8 mouse cellular contexts compared by ENCODE assay signal in genomic region chr1:39902704-39903151, GRCm38 (mm10). TPM values are rescaled to one million over a fixed set of nuclear protein-coding genes. Genes with fewer than 3 reads are reported as not detected.
DNase-seq lines count a peak whose midpoint lies in the region; ATAC-seq and TF ChIP-seq lines count a peak whose summit lies in the region.

No protein-coding gene starts in this region.

- H3K9ac ChIP-seq in forebrain, postnatal 0 days, result peak overlapping the region; percentile 100
- H3K9ac ChIP-seq in hindbrain, embryonic 11.5 days (ENCODE audit: low read depth, low read length), result peak overlapping the region; percentile 100
- H3K9ac ChIP-seq in liver, embryonic 16.5 days (ENCODE audit: low read depth, low read length), result no peak overlapping the region

- H3K4me1 ChIP-seq in forebrain, postnatal 0 days (ENCODE audit: insufficient read depth), result peaks cover 50% of the 10 kb centered on the region
- H3K4me1 ChIP-seq in hindbrain, embryonic 11.5 days (replicated peaks; ENCODE audit: control insufficient read depth, insufficient read depth, low read length), result peaks cover 14% of the 10 kb centered on the region
- H3K4me1 ChIP-seq in liver, embryonic 16.5 days (ENCODE audit: control insufficient read depth, low read depth, low read length), result no peaks in the 10 kb centered on the region; the same call in none of the 2 replicates
- H3K4me1 ChIP-seq in olfactory bulb, adult 2 months (ENCODE audit: control insufficient read depth, insufficient read depth, low read length), result peaks cover 23% of the 10 kb centered on the region

- WGBS in forebrain, postnatal 0 days, result 2% methylated on average over 3 of the region's 3 CpGs
- 3% methylated on average over 3 of the region's 3 CpGs for WGBS in hindbrain, embryonic 11.5 days
- 13% methylated on average over 3 of the region's 3 CpGs for WGBS in liver, embryonic 16.5 days (ENCODE audit: insufficient replicate concordance)
- WGBS in olfactory bulb, adult 2 months, result 3% methylated on average over 3 of the region's 3 CpGs

- peak overlapping the region; percentile 100 for H3K27ac ChIP-seq in forebrain, postnatal 0 days (ENCODE audit: low read depth, low read length)
- H3K27ac ChIP-seq in hindbrain, embryonic 11.5 days (ENCODE audit: low read depth, low read length), result peak overlapping the region; percentile 100
- H3K27ac ChIP-seq in liver, embryonic 16.5 days (ENCODE audit: low read length), result no peak overlapping the region
- peak overlapping the region; percentile 87 for H3K27ac ChIP-seq in olfactory bulb, adult 2 months (ENCODE audit: insufficient read depth, low read depth, low read length)

- peak overlapping the region; percentile 51 for H3K4me2 ChIP-seq in forebrain, postnatal 0 days (ENCODE audit: low read depth)
- peak overlapping the region; percentile 54 for H3K4me2 ChIP-seq in hindbrain, embryonic 11.5 days (replicated peaks; ENCODE audit: low read depth, low read length)
- peak overlapping the region; percentile 66 for H3K4me2 ChIP-seq in liver, embryonic 16.5 days (ENCODE audit: low read depth, low read length)

- no peaks in the 10 kb centered on the region for H3K27me3 ChIP-seq in forebrain, postnatal 0 days (ENCODE audit: insufficient read depth, low read length)
- no peaks in the 10 kb centered on the region for H3K27me3 ChIP-seq in hindbrain, embryonic 11.5 days (ENCODE audit: control insufficient read depth, insufficient read depth, low read length)
- H3K27me3 ChIP-seq in liver, embryonic 16.5 days (ENCODE audit: control insufficient read depth, insufficient read depth, low read depth, low read length), result peaks cover 28% of the 10 kb centered on the region

- peaks cover 9% of the 10 kb centered on the region; the same call in 1 of the 2 replicates for H3K36me3 ChIP-seq in forebrain, postnatal 0 days (ENCODE audit: insufficient read depth)
- H3K36me3 ChIP-seq in hindbrain, embryonic 11.5 days (ENCODE audit: control insufficient read depth, insufficient read depth, low read length), result no peaks in the 10 kb centered on the region
- H3K36me3 ChIP-seq in liver, embryonic 16.5 days (ENCODE audit: control insufficient read depth, insufficient read depth), result no peaks in the 10 kb centered on the region

- H3K4me3 ChIP-seq in forebrain, postnatal 0 days (ENCODE audit: low read depth, low read length), result peak overlapping the region; percentile 93
- H3K4me3 ChIP-seq in hindbrain, embryonic 11.5 days (ENCODE audit: low read depth, low read length), result peak overlapping the region; percentile 97
- peak overlapping the region; percentile 70 for H3K4me3 ChIP-seq in liver, embryonic 16.5 days (ENCODE audit: low read depth, low read length)
- peak overlapping the region; percentile 48 for H3K4me3 ChIP-seq in olfactory bulb, adult 2 months (ENCODE audit: insufficient read depth, low read depth, low read length)

- no peak for TF ChIP-seq CTCF in forebrain, postnatal 0 days (IDR thresholded peaks at IDR 0.05; ENCODE audit: low read depth)
- TF ChIP-seq CTCF in olfactory bulb, adult 2 months (IDR thresholded peaks at IDR 0.05; ENCODE audit: insufficient read depth, low read depth, low read length), result no peak

- TF ChIP-seq POLR2A in olfactory bulb, adult 2 months (IDR thresholded peaks at IDR 0.05; ENCODE audit: insufficient read depth, low read depth, low read length), result no peak

- ATAC-seq in forebrain, postnatal 0 days, result no peak
- ATAC-seq in hindbrain, embryonic 11.5 days (ENCODE audit: low FRiP score), result no peak
- no peak for ATAC-seq in liver, embryonic 16.5 days (ENCODE audit: low read depth)

- no peaks in the 10 kb centered on the region for H3K9me3 ChIP-seq in forebrain, postnatal 0 days (ENCODE audit: low read length)
- no peaks in the 10 kb centered on the region for H3K9me3 ChIP-seq in hindbrain, embryonic 11.5 days (ENCODE audit: control insufficient read depth, low read length)
- no peaks in the 10 kb centered on the region for H3K9me3 ChIP-seq in liver, embryonic 16.5 days (replicated peaks; ENCODE audit: control insufficient read depth, low read length)

- peak; percentile 35 to 44 for DNase-seq in right cerebral cortex, adult 2 months (ENCODE audit: low spot score in 2 of 2)
- no peak for DNase-seq in right cerebral cortex, postnatal 14 days
- peak; percentile 62 for DNase-seq in cerebellum, adult 8-10 months
- peak; percentile 61 for DNase-seq in forebrain, postnatal 0 days
- DNase-seq in hindbrain, embryonic 11.5 days (ENCODE audit: low spot score), result no peak
- DNase-seq in thymus, postnatal 14 days, result no peak

RNA-seq across cellular contexts. Expression of gene Map4k4, which starts 2.0 kb away (rescaled TPM):
- total RNA-seq in forebrain, postnatal 0 days (2014; rRNA removed), result 201 and 241 TPM in 2 replicates
- 11.9 and 21.3 TPM in 2 replicates for polyA plus RNA-seq in forebrain, postnatal 0 days (2015; fragmentation: Nextera tagmentation; extraction: Ambion mirVana)
- polyA plus RNA-seq in hindbrain, embryonic 11.5 days (2014; fragmentation: Nextera tagmentation; extraction: Ambion mirVana), result 42.3 and 68.2 TPM in 2 replicates
- 2.2 TPM in 2 replicates for polyA plus RNA-seq in liver, embryonic 16.5 days (2015; fragmentation: Nextera tagmentation; extraction: Ambion mirVana)
- 300 and 913 TPM in 2 replicates for polyA plus RNA-seq in olfactory bulb, adult 2 months (2012; ENCODE audit: insufficient read depth, insufficient read length, low replicate concordance, missing spikeins)

Comparison
In these comparisons a context has a peak if more than half of its experiments do, and no peak if none do; other contexts are left out.
1. DNase-seq: peak in right cerebral cortex, adult 2 months (2 of 2), cerebellum, adult 8-10 months (single experiment) and forebrain, postnatal 0 days (single experiment); none in right cerebral cortex, postnatal 14 days (single experiment), hindbrain, embryonic 11.5 days (single experiment) and thymus, postnatal 14 days (single experiment).
2. Peak in every context shown above with its lines, with median percentiles within 50 percentile points of each other: H3K4me2 ChIP-seq and H3K4me3 ChIP-seq.